Mouse (Mus musculus) megakaryocyte, embryonic 14.5 days (primary cell): ENCODE data around the gene Ptprcap. TPM values are rescaled to one million over a fixed set of nuclear protein-coding genes. Genes with fewer than 3 reads are reported as not detected.

ENCODE experiments used
- H3K27me3 ChIP-seq: replicated peaks from 2 replicates; pipeline ENCODE3; 2012; ENCODE audit warnings: inconsistent platforms
- H3K36me3 ChIP-seq: replicated peaks from 2 replicates; pipeline ENCODE3; 2012; ENCODE audit warnings: low read length, inconsistent platforms, mixed read lengths
- H3K4me1 ChIP-seq: 2 replicates; pipeline ENCODE4 v1.6.1; 2012; ENCODE audit warnings: inconsistent platforms
- H3K4me3 ChIP-seq: replicated peaks from 2 replicates; pipeline ENCODE3; 2012; ENCODE audit warnings: moderate library complexity, mild to moderate bottlenecking, inconsistent platforms
- H3K9me3 ChIP-seq: 2 replicates; pipeline ENCODE4 v1.6.1; 2012; ENCODE audit warnings: inconsistent platforms
- FLI1 ChIP-seq: IDR thresholded peaks from 2 replicates; pipeline ENCODE4 v1.6.1; 2012; ENCODE audit warnings: low read length, inconsistent platforms, mixed read lengths
- GATA1 ChIP-seq: IDR thresholded peaks from 3 replicates; pipeline ENCODE4 v1.6.1; 2012; ENCODE audit warnings: mixed read lengths, low read length, inconsistent platforms, borderline replicate concordance
- polyA plus RNA-seq: library from polyadenylated mRNA; stranded (reverse); fragments of >175 nt; gene quantifications from 2 replicates; pipeline ENCODE4 v1.2.3, GENCODE M21; 2012; ENCODE audit warnings: low replicate concordance; ENCODE audit not compliant: insufficient read depth

Ptprcap gene
- polyA plus RNA-seq, 1 experiment: 793 TPM

- H3K36me3 ChIP-seq: peaks cover 3% of the 10 kb centered on the region
- no peaks in the 10 kb centered on the region for H3K27me3 ChIP-seq
- H3K9me3 ChIP-seq: no peaks in the 10 kb centered on the region
- TF ChIP-seq GATA1: no peak
- TF ChIP-seq FLI1: no peak
- peak overlapping the region; percentile 24 for H3K4me3 ChIP-seq
- peaks cover 84% of the 10 kb centered on the region for H3K4me1 ChIP-seq
Observed at GRCm38 (mm10) chr19:4166678-4167476, 13.5 kb downstream of the Ptprcap start.

DNA sequence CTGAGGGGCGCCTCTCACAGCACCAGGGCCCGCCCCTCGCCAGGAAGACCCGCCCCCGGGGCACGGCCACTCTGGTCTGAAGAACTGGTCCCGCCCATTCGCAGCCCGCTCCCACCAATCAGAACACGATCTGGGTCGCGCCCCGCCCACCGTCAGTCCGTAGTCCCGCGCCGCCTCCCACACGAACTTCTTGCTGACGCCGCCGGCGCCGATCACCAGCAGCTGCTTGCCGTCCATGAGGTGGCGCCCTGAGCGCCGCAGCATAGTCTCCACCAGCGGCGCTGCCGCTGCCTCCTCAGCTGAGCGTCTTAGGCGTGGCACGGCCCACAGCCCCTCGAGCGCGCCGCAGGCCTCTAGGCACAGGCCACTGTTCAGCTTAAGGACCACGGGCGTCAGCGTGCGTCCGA is 16.0 kb downstream of the Ptprcap start:
- no peaks in the 10 kb centered on the region for H3K9me3 ChIP-seq
- peaks cover 83% of the 10 kb centered on the region for H3K4me1 ChIP-seq
- H3K36me3 ChIP-seq: no peaks in the 10 kb centered on the region
- no peak; the same call in 1 of the 2 replicates for TF ChIP-seq FLI1
- no peak for TF ChIP-seq GATA1
- no peaks in the 10 kb centered on the region for H3K27me3 ChIP-seq
- peak overlapping the region; percentile 96 for H3K4me3 ChIP-seq

- peaks cover 80% of the 10 kb centered on the region for H3K4me1 ChIP-seq
Observed at GRCm38 (mm10) chr19:4169810-4170209, 16.4 kb downstream of the Ptprcap start.

DNA sequence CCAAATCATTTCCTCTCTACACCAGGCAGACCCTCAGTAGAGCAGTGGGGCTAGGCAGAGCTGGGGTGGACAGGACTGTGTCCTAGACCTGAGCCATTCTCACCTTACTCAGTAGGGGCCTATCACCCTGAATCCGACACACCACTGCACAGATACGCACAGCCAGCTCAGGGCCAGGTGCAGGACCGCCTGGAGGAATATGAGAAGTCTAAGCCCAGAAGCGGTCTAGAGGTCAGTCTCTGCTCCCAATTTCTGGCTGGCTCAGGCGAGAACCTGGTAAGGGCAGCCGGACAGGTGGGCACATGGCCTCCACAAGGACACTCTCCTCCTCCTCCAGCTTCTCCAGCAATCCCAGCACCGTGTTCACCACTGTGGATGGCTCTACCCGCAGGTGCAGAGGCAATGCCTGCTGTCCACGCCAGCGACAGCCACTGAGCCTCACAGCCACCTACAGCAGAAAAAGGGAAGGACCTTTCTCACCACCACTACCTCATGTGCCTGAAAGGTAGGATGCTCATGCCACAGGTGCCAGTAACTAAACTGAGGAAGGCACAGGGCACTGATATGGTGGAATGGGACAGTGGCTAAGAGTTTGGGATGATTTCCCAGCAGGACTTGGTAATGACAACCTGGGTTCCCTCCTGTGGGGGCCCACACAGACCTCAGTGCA is 17.5 kb downstream of the Ptprcap start:
- Histone ChIP-seq H3K36me3 (no peaks in the 10 kb centered on the region), H3K4me1 (peaks cover 80% of the 10 kb centered on the region), H3K27me3 (peaks cover 6% of the 10 kb centered on the region), H3K4me3 (peak overlapping the region; percentile 57), H3K9me3 (no peaks in the 10 kb centered on the region)
- TF ChIP-seq GATA1 (no peak), FLI1 (no peak)

More at GRCm38 (mm10) chr19:4169810-4170209, 16.4 kb downstream of the Ptprcap start:
- Histone ChIP-seq H3K9me3 (no peaks in the 10 kb centered on the region), H3K36me3 (no peaks in the 10 kb centered on the region), H3K4me3 (peak overlapping the region; percentile 96), H3K27me3 (no peaks in the 10 kb centered on the region)
- no peak for TF ChIP-seq FLI1
- no peak for TF ChIP-seq GATA1

DNA sequence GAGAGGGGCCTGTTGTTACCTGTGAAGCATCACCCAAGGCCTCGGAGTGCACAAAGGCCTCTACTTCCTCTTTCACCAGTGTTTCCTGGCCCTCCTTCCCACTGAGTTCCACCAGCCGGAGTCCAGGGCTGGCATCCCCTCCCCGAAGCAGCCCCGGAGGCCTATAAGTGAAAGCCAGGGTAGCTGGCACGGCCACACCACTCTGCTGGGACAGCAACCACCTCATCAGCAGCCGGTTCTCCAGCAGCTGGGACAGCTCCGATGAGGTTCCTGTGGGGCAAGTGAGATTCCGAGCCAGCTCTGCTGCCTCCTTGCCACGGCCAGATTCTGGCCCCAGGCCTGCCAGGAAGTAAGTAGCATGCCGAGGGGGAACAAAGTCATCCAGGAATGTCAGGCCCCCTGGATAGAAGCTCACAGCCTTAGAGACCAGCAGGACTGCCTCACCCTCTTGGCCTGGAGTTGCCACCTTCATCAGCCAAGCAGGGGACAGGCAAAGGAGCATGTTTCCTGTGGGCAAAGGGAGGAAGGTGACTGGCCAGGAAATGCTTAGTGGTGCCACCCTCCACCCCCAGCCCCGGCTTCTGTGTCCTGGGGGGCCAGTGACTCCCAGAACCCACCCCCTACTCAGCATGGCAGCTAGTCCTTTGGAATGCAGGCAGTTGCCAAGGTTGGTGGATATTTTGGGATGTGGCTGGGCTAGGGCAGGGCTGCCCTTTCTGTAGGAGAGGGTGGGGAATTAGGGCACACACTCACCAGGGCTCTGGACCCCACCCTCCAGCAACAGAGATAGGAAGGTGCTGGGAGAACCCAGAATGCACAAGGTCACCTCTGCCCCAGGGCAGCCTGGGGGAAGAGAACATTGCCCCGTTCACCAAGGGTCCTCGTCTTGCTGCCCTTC is 18.2 kb downstream of the Ptprcap start:
- Histone ChIP-seq H3K4me1 (peaks cover 75% of the 10 kb centered on the region), H3K9me3 (no peaks in the 10 kb centered on the region), H3K36me3 (no peaks in the 10 kb centered on the region), H3K4me3 (peak overlapping the region; percentile 44), H3K27me3 (peaks cover 10% of the 10 kb centered on the region)
- TF ChIP-seq GATA1: no peak
- TF ChIP-seq FLI1: no peak

GRCm38 (mm10) chr19:4172925-4173324 is 19.5 kb downstream of the Ptprcap start:
- H3K9me3 ChIP-seq: no peaks in the 10 kb centered on the region
- H3K36me3 ChIP-seq: no peaks in the 10 kb centered on the region
- no peak overlapping the region for H3K4me3 ChIP-seq
- TF ChIP-seq FLI1 (no peak), GATA1 (no peak)
- H3K4me1 ChIP-seq: peaks cover 67% of the 10 kb centered on the region
- peaks cover 11% of the 10 kb centered on the region for H3K27me3 ChIP-seq

- H3K36me3 ChIP-seq: no peaks in the 10 kb centered on the region
- no peaks in the 10 kb centered on the region for H3K9me3 ChIP-seq
- no peak within 1 kb of the TSS for H3K4me3 ChIP-seq
- peaks cover 12% of the 10 kb centered on the region for H3K27me3 ChIP-seq
- TF ChIP-seq GATA1 (no peak), FLI1 (no peak)
- H3K4me1 ChIP-seq: peaks cover 58% of the 10 kb centered on the region
Observed at GRCm38 (mm10) chr19:4175368-4175947, 22.1 kb downstream of the Ptprcap start, which contains the start of gene Carns1. Carns1 (minus strand) TSS chr19:4175479.

DNA sequence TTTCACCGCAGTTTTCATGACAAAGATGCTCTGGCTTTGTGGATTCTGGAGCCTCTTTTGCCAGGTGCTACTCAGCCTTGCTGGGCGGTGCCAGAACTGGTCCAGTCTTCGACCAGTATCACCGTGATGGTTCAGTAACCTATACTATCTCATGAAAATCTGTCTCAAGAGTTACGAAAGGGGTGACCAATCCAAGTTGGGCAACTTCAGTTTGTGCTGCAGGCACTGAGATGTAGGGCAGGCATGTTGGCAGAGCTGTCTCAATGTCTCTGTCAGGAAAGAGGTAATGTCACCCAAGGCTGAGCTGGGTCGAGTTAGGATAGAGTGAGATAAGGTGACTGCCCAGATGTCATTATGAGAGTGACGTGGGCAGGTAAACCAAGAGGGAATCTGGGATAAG is 27.0 kb downstream of the Ptprcap start:
- H3K4me3 ChIP-seq: no peak overlapping the region
- no peaks in the 10 kb centered on the region for H3K9me3 ChIP-seq
- peaks cover 11% of the 10 kb centered on the region for H3K27me3 ChIP-seq
- peaks cover 20% of the 10 kb centered on the region for H3K36me3 ChIP-seq
- H3K4me1 ChIP-seq: peaks cover 58% of the 10 kb centered on the region
- TF ChIP-seq FLI1: no peak
- TF ChIP-seq GATA1: no peak

- peaks cover 22% of the 10 kb centered on the region for H3K36me3 ChIP-seq
- TF ChIP-seq FLI1: no peak
- no peak for TF ChIP-seq GATA1
- H3K27me3 ChIP-seq: peaks cover 3% of the 10 kb centered on the region
- peaks cover 65% of the 10 kb centered on the region for H3K4me1 ChIP-seq
- no peaks in the 10 kb centered on the region for H3K9me3 ChIP-seq
- no peak overlapping the region for H3K4me3 ChIP-seq
Observed at GRCm38 (mm10) chr19:4181892-4182291, 28.5 kb downstream of the Ptprcap start.
